Mouse (Mus musculus): ENCODE results near the gene Adat2.

Gene Adat2

DNA sequence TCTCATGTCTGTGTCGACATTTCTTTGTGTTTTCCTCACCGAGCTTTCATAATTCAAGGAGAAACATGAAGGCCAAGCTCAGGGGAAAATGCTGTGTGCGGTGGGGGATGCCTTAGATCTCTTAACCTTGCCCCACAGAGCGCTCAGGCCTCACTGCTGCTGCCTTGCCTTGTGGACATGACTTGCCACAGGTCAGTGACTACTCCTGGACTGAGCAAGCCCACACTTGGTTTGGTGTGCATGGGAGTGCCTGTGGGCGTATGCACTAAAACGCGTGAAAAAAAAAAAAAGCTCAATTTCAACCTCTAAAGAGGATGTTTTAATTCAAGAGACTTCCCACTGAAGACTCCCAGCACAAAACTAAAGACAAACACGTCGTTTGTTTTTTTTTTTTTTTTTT, 44.2 kb downstream of the Adat2 start:
- no peak for DNase-seq

DNA sequence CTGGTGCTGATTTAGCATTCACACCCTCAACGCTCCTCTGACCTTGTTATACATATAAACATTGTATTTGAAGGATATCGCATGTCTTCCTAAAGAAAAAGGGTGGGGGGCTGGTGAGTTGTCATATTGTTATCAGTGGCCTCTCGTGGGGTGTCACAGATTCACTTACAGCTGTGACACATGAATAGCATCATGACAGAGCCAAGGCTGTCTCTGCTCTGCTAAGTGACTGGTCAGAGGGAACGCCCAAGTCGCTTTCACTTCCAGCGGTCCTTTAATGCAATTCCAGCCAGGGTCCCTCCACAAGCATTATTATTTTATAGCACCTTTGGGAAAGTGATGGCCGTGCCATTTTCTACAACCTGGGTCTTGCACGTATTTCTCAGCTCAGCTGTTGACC, 44.8 kb downstream of the Adat2 start:
- DNase-seq, result no peak

DNA sequence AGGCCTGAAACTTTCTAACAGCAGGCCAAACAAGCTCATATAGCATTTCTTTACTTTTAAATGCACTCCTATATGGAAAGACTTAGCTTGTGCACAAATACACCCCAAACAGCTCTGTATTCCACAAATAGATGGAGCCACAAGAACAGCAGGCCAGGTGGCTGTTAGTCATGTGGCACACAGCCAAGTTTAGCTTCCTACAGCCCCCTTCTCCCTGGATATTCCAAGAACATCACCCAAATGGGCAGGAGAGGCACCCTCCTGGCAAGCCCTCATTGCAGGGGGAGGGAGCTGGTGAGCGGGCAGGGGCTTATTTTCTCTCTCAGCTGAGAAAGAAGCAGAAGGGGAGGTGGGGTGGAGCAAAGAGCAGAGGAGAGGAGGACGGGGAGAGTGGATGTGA, 48.2 kb downstream of the Adat2 start:
- no peak for DNase-seq
